Mouse (Mus musculus): ENCODE measurements around the gene Hist1h2bb. TPM values are rescaled to one million over a fixed set of nuclear protein-coding genes. Genes with fewer than 3 reads are reported as not detected.
"Not testable (repeated sequence)": the region's sequence is repeated elsewhere in the genome, so short reads cannot be mapped to it uniquely, and the experiment has no call there.

The Hist1h2bb gene
- polyA plus RNA-seq, 1 experiment from 2014 or later = 2.4 TPM

- peaks cover 3% of the 10 kb centered on the region; the same call in 1 of the 2 replicates for H3K4me1 ChIP-seq (ENCODE audit: control insufficient read depth, insufficient read depth, low read length)
- ATAC-seq (ENCODE audit: insufficient read depth, low FRiP score, low TSS enrichment) (no peak), DNase-seq (ENCODE audit: low spot score) (no peak)
- WGBS = 55% methylated on average over 3 of the region's 3 CpGs
- no peaks in the 10 kb centered on the region for H3K9me3 ChIP-seq (ENCODE audit: control insufficient read depth, low read length)
- no peak overlapping the region for H3K27ac ChIP-seq (ENCODE audit: low read depth, low read length)
- no peak overlapping the region for H3K4me3 ChIP-seq (ENCODE audit: low read depth, low read length)
- H3K9ac ChIP-seq (ENCODE audit: low read length) = no peak overlapping the region
- H3K4me2 ChIP-seq (ENCODE audit: low read depth) = no peak overlapping the region
- H3K36me3 ChIP-seq (ENCODE audit: control insufficient read depth, insufficient read depth, low read length) = no peaks in the 10 kb centered on the region
- H3K27me3 ChIP-seq (ENCODE audit: control insufficient read depth, insufficient read depth, low read length) = no peaks in the 10 kb centered on the region
These were observed 12.8 kb downstream of the Hist1h2bb start for GRCm38 (mm10) chr13:23759251-23759771.

DNA sequence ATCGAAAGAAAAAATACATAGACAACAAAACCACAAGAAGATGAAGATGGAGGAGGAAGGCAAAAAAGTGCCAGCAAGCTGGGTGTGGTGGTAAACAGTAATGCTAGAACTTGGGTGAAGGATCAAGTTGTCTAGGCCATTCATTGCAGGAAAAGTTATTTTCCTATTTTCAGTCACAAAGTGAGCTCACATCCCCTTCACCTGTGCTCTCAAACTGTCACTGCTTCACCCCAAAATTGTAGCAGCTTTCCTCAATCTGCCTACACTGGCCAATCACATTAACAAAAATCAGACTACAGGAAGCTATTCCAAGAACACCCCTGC, 13.3 kb downstream of the Hist1h2bb start:
- Histone ChIP-seq H3K4me2 (ENCODE audit: low read depth) (peak overlapping the region; percentile 70), H3K4me1 (ENCODE audit: control insufficient read depth, insufficient read depth, low read length) (peaks cover 3% of the 10 kb centered on the region; the same call in 1 of the 2 replicates), H3K9me3 (ENCODE audit: control insufficient read depth, low read length) (no peaks in the 10 kb centered on the region), H3K36me3 (ENCODE audit: control insufficient read depth, insufficient read depth, low read length) (no peaks in the 10 kb centered on the region), H3K4me3 (ENCODE audit: low read depth, low read length) (no peak overlapping the region), H3K9ac (ENCODE audit: low read length) (0 out of 2 replicates have a peak overlapping the region, but pooled peaks have one; percentile 57), H3K27me3 (ENCODE audit: control insufficient read depth, insufficient read depth, low read length) (no peaks in the 10 kb centered on the region), H3K27ac (ENCODE audit: low read depth, low read length) (peak overlapping the region; percentile 72)
- 69% methylated on average over 1 of the region's 1 CpGs for WGBS
- no peak for DNase-seq (ENCODE audit: low spot score)
- ATAC-seq (ENCODE audit: insufficient read depth, low FRiP score, low TSS enrichment) = no peak

DNA sequence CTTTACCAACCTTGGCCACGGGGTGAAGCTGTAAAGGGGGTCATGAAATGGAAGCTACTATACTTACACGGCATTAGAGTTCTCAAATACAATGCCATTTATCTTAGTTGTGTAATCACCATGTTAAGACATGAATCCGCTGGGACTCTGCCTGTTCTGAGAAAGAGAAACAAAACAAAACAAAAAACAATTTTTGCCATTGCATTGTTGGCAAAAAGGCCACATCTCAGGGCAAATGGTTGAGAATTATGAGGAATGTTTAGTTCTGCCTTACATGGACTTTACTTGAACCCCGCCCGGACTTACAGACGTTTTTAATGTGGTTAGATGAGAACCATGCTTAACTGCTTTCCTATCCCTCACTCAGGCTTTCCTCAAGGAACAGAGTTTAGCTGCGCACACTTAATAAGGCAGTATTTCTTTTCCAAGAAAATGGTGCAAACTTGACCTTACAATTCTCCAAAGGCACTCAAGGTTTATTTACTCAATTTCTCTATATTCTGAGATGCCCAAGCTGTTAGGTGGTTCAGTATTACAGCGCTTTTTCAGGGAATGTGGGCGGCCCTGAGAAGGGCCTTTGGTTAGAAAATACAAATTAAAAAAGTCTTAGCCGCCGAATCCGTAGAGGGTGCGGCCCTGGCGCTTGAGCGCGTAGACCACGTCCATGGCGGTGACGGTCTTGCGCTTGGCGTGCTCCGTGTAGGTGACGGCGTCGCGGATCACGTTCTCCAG, 13.9 kb downstream of the Hist1h2bb start:
- peak; percentile 41 for DNase-seq (ENCODE audit: low spot score)
- WGBS = 2% methylated on average over 20 of the region's 27 CpGs
- Histone ChIP-seq H3K27me3 (ENCODE audit: control insufficient read depth, insufficient read depth, low read length) (no peaks in the 10 kb centered on the region), H3K4me1 (ENCODE audit: control insufficient read depth, insufficient read depth, low read length) (peaks cover 3% of the 10 kb centered on the region; the same call in 1 of the 2 replicates), H3K36me3 (ENCODE audit: control insufficient read depth, insufficient read depth, low read length) (no peaks in the 10 kb centered on the region), H3K27ac (ENCODE audit: low read depth, low read length) (peak overlapping the region; percentile 72), H3K4me2 (ENCODE audit: low read depth) (peak overlapping the region; percentile 70), H3K9me3 (ENCODE audit: control insufficient read depth, low read length) (no peaks in the 10 kb centered on the region), H3K9ac (ENCODE audit: low read length) (peak overlapping the region; percentile 57), H3K4me3 (ENCODE audit: low read depth, low read length) (peak overlapping the region; percentile 50)
- ATAC-seq (ENCODE audit: insufficient read depth, low FRiP score, low TSS enrichment) = peak; percentile 1; the same call in 1 of the 2 replicates

DNA sequence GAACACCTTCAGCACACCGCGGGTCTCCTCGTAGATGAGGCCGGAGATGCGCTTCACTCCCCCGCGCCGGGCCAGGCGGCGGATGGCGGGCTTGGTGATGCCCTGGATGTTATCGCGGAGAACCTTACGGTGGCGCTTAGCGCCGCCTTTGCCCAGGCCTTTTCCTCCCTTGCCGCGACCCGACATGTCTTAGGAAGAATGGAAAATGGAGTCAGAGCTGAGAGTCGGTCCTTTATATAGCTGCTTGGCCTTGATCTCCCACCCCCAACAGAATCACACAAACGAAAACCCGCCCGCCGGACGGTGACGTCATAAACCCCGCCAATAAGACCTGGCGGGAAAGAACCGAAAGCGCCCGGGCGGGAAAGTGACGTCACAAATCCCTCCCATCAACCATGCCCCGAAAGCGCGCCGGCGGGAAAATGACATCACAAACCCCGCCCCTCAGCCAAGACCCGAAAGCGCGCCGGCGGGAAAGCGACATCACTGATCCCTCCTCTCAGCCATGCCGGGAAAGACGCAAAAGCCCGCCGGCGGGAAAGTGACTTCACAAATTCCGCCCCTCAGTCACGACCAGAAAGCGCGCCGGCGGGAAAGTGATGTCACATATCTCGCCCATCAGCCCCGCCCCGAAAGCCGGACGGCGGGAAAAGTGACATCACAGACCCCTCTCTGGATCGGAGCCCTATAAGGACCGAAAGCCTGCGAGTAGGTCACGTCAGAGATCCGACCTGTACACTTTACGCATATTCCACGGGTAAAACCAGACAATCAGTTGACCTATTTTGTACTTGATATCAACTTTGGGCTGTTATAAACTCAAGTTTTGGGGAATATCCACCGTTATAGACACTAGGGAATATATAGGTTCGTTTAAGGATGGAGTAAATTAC, 14.7 kb downstream of the Hist1h2bb start, which contains the start of gene Hist1h4a:
Gene Hist1h4a, minus strand, starts transcription at position 259 of the 893 bp plus-strand sequence.
- Histone ChIP-seq H3K27ac (ENCODE audit: low read depth, low read length) (peak within 1 kb of the TSS; percentile 88), H3K4me2 (ENCODE audit: low read depth) (peak within 1 kb of the TSS; percentile 70), H3K9ac (ENCODE audit: low read length) (peak within 1 kb of the TSS; percentile 59), H3K36me3 (ENCODE audit: control insufficient read depth, insufficient read depth, low read length) (no peaks in the 10 kb centered on the region), H3K27me3 (ENCODE audit: control insufficient read depth, insufficient read depth, low read length) (no peaks in the 10 kb centered on the region), H3K4me1 (ENCODE audit: control insufficient read depth, insufficient read depth, low read length) (peaks cover 3% of the 10 kb centered on the region; the same call in 1 of the 2 replicates), H3K9me3 (ENCODE audit: control insufficient read depth, low read length) (no peaks in the 10 kb centered on the region), H3K4me3 (ENCODE audit: low read depth, low read length) (peak within 1 kb of the TSS; percentile 50)
- under 1% methylated on average over 60 of the region's 72 CpGs for WGBS
- peak; percentile 71 for ATAC-seq (ENCODE audit: insufficient read depth, low FRiP score, low TSS enrichment)
- peak; percentile 99 for DNase-seq (ENCODE audit: low spot score)

GRCm38 (mm10) chr13:23761871-23762821, 15.6 kb downstream of the Hist1h2bb start, which contains the start of gene Hist1h3a:
TSS of gene Hist1h3a (minus strand) at chr13:23762386.
- not testable (repeated sequence) for H3K4me1 ChIP-seq (ENCODE audit: control insufficient read depth, insufficient read depth, low read length); H3K9me3 ChIP-seq (ENCODE audit: control insufficient read depth, low read length); H3K36me3 ChIP-seq (ENCODE audit: control insufficient read depth, insufficient read depth, low read length); H3K27me3 ChIP-seq (ENCODE audit: control insufficient read depth, insufficient read depth, low read length)
- Histone ChIP-seq H3K4me2 (ENCODE audit: low read depth) (peak within 1 kb of the TSS; percentile 70), H3K9ac (ENCODE audit: low read length) (peak within 1 kb of the TSS; percentile 59), H3K27ac (ENCODE audit: low read depth, low read length) (peak within 1 kb of the TSS; percentile 89), H3K4me3 (ENCODE audit: low read depth, low read length) (peak within 1 kb of the TSS; percentile 50)
- under 1% methylated on average over 30 of the region's 52 CpGs for WGBS
- peak; percentile 54 for DNase-seq (ENCODE audit: low spot score)
- peak; percentile 58 for ATAC-seq (ENCODE audit: insufficient read depth, low FRiP score, low TSS enrichment)

- DNase-seq (ENCODE audit: low spot score) (no peak), ATAC-seq (ENCODE audit: insufficient read depth, low FRiP score, low TSS enrichment) (no peak)
- no peaks in the 10 kb centered on the region; the same call in 1 of the 2 replicates for H3K4me1 ChIP-seq (ENCODE audit: control insufficient read depth, insufficient read depth, low read length)
- peak overlapping the region; percentile 50 for H3K4me3 ChIP-seq (ENCODE audit: low read depth, low read length)
- peak overlapping the region; percentile 70 for H3K4me2 ChIP-seq (ENCODE audit: low read depth)
- under 1% methylated on average over 10 of the region's 10 CpGs for WGBS
- H3K9me3 ChIP-seq (ENCODE audit: control insufficient read depth, low read length) = no peaks in the 10 kb centered on the region
- peak overlapping the region; percentile 89 for H3K27ac ChIP-seq (ENCODE audit: low read depth, low read length)
- no peaks in the 10 kb centered on the region for H3K36me3 ChIP-seq (ENCODE audit: control insufficient read depth, insufficient read depth, low read length)
- peak overlapping the region; percentile 58 for H3K9ac ChIP-seq (ENCODE audit: low read length)
- no peaks in the 10 kb centered on the region for H3K27me3 ChIP-seq (ENCODE audit: control insufficient read depth, insufficient read depth, low read length)
These were observed 16.7 kb downstream of the Hist1h2bb start for GRCm38 (mm10) chr13:23763242-23763585.

DNA sequence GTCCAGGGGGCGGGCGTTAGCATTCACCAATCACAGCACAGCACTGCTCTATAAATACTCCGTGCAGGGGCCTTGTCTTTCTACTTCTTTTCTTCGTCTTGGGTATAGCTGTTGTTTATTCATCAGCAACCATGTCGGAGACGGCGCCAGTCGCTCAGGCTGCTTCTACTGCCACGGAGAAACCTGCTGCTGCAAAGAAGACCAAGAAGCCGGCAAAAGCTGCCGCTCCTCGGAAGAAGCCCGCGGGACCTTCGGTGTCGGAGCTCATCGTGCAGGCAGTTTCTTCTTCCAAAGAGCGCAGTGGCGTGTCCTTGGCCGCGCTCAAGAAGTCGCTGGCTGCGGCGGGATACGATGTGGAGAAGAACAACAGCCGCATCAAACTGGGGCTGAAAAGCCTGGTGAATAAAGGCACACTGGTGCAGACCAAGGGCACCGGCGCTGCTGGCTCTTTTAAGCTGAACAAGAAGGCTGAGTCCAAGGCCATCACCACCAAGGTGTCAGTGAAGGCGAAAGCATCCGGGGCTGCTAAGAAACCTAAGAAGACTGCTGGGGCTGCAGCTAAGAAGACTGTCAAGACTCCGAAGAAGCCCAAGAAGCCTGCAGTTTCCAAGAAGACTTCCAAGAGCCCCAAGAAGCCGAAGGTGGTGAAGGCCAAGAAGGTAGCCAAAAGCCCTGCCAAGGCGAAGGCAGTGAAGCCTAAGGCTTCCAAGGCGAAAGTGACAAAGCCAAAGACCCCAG, 17.2 kb downstream of the Hist1h2bb start, which contains the start of gene Hist1h1a:
Gene Hist1h1a, plus strand, starts transcription at position 81 of the 738 bp plus-strand sequence.
- H3K36me3 ChIP-seq (ENCODE audit: control insufficient read depth, insufficient read depth, low read length) = no peaks in the 10 kb centered on the region
- H3K4me3 ChIP-seq (ENCODE audit: low read depth, low read length) = peak within 1 kb of the TSS; percentile 50
- H3K9ac ChIP-seq (ENCODE audit: low read length) = peak within 1 kb of the TSS; percentile 71
- ATAC-seq (ENCODE audit: insufficient read depth, low FRiP score, low TSS enrichment) (peak; percentile 70; the same call in 1 of the 2 replicates), DNase-seq (ENCODE audit: low spot score) (peak; percentile 91)
- peak within 1 kb of the TSS; percentile 89 for H3K27ac ChIP-seq (ENCODE audit: low read depth, low read length)
- no peaks in the 10 kb centered on the region; the same call in 1 of the 2 replicates for H3K4me1 ChIP-seq (ENCODE audit: control insufficient read depth, insufficient read depth, low read length)
- H3K4me2 ChIP-seq (ENCODE audit: low read depth) = peak within 1 kb of the TSS; percentile 70
- 4% methylated on average over 34 of the region's 34 CpGs for WGBS
- H3K9me3 ChIP-seq (ENCODE audit: control insufficient read depth, low read length) = no peaks in the 10 kb centered on the region
- no peaks in the 10 kb centered on the region for H3K27me3 ChIP-seq (ENCODE audit: control insufficient read depth, insufficient read depth, low read length)
